Mouse (Mus musculus) induced T-regulatory cell, adult 2 months (primary cell): ENCODE data around the gene Tada1.

Source experiments
- DNase-seq: peaks from one replicate; pipeline ENCODE4 v3.0.0-alpha.2; 2012; ENCODE audit warnings: low read depth

The Tada1 gene

DNA sequence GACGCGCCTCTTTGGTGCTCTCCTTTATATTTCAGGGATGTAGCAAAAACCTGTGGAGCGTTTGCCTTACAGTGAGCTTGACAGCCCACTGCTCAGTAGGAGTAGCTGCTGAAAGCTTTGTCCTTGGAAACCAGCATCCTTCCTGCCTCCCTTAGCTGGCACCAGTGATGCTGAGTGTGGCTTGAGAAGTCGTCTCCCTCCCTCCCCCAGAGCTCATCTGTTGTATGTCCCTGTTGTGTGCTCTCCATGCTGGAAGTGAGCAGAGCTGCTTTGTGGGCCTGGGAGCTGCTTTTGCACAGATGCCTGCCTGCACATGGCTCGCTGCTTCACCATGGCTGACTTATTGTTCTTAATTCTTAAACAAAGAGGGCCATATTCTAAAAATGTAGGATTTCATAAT, 6.5 kb downstream of the Tada1 start:
- no peak for DNase-seq

DNA sequence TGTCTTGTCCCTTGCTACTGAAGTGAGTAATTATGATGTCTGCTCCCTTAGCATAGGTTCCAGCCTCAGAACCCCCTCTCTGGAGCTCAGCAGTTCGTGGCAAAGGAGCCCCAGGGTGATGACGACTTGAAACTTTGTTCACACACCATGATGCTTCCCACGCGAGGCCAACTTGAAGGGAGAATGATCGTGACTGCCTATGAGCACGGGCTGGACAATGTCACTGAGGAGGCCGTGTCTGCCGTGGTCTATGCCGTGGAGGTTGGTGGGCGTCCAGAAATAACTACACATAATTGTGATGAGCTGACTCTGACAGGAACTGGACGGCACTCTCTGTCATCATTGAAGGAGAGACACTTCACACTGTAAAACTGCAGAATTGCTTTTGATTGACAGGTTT, 9.6 kb downstream of the Tada1 start:
- DNase-seq = no peak

DNA sequence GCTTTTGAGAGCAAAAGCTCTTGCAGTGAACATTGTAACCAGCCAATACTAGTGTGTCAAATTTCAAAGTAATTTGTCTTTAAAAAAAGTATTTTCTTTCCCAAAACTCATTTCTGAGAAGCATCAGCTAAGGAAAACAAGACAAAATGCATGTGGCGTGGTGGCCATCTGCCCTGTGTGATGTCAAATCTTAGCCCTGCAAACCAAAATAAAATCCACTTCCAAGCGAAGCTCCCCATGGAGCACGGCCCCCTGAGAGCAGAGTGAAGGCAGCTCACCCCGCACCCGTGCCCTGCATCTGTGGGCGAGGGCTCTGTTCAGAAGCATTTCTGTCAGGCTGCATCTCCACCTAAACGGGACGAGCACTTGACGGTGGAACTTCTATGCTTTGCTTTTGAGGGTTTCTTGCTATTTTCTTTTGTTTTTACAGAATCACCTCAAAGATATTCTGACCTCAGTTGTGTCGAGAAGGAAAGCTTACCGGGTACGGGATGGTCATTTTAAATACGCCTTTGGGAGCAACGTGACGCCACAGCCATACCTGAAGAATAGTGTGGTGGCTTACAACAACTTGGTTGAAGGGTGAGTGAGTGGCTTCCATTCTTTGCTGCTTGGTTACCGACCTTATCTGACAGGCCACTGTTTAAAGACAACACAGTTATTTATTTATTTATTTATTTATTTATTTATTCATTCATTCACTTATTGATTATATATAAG, 10.7 kb downstream of the Tada1 start:
- DNase-seq = no peak

DNA sequence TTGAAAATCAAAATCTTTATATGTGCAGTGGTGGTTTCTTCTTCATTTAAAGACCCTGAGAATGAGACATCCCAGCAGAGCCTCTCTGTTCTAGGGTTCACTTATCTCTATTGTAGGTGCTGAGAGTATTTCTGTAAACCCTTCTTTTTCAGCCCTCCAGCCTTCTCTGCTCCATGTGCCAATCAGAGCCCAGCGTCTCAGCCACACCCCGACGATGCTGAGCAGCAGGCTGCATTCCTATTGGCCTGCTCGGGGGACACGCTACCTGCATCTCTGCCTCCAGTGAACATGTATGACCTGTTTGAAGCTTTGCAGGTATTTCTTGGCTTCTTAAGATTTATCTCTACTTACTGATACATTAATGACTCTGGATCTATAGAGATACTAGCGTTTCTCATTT, 12.8 kb downstream of the Tada1 start:
- DNase-seq = no peak

DNA sequence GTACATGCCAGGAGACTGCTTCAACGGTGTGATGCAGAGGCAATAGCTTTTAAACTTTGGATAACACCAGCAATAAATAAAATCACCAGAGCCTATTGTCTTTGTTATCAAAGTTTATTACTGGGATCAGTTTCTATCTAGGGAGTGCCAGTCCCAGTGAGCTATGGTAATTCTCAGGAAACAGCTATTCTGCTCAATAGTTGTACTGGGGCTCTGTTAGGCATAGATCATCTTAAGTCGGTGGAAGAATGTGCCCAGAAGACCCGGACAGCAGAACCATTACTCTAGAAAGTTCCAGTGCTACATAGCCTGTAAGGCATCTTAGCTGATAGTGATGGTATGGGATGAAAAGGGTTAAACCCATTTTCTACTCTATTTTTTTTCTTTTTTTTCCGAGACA, 15.9 kb downstream of the Tada1 start:
- no peak for DNase-seq

DNA sequence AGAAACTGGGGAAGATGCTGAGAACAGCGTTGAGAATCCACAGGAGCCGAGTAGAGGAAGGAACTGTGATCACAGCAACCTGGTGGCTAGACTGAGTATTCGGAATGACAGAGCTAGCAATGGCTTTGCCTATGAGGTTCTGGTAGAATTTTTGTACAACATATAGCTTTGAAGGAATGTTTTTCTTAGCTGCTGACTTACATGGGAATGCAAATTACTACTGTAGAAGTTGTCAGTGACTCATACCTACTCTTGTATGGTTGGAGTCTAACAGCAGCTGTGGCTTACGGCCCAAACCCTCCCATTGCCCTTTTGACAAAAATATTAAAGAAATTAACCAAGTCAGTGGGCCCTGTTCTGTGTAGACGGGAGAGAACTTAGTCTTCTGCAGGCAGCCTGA, 16.8 kb downstream of the Tada1 start:
- DNase-seq = no peak

DNA sequence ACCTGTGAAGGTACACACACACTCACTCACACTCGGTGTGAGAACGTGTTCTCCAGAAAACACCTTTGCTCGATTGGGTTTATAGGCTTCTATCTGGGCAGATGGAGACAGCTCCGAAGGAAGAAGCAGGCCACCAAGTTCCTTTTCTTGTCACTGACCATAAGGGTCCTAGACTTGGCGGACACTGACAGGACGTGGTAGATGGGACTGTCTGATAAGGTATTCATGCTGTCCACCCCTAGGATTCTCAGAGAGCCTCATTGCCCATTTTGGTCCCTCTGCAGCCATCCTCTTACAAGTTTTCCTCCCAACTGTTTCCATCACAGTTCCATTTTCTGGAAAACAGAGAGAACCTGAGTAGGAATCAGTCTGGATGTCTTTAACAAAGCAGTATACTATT, 17.5 kb downstream of the Tada1 start:
- DNase-seq = no peak

DNA sequence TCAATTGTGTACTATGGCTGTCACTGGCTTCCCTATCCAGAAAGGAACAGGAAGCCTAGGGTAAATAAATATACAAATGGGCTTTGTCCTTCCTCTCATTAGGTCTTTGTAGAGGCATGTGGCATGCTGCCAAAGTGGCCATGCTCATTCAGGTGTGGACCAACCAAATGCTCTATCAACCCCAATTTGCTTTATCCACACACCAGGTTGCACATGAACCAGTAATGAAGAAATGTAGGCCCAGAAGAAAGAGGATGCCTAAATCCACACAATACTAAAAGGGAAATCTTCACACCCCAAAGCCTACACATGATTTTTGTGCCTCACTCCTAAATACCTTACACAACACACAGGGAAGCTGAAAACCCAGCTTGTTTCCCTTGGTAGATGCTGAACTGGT, 22.6 kb downstream of the Tada1 start:
- no peak for DNase-seq

DNA sequence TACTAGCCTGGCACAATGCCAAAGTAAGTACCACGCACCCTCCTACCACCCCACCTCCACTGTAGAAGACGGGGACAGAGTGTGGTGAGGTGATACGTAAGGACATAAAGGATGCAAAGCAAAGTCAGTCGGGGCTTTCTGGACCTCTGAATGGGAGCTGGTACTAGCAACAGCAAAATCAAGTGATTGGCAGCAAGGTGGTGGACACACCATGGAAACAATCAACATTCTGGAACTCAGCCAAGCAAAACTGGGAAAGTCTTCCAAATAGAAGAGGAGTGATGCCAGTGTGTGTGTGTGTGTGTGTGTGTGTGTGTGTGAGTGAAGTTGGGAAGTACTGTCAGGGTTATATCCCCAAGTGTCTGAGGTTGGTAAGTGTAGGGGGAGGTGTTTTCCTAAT, 23.1 kb downstream of the Tada1 start:
- DNase-seq = no peak

DNA sequence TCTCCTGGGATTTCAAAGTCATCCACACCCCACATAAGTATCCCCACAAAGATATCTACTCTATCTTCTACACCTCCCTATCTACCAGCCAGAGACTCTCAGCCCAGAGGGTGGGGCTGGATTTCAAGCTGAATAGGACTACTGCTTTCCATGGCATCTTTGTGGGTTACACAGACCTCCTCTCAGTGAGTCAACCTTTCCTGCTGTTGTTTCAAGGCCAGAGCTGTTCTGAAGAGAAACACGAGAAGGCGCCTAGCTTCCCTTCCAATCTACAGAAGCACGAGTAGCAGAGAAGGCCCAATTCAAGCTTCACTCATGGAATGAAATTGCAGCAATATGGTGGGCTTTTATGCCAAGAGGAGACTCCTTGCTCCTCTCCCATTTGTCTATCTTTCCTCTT, 24.9 kb downstream of the Tada1 start:
- no peak for DNase-seq

DNA sequence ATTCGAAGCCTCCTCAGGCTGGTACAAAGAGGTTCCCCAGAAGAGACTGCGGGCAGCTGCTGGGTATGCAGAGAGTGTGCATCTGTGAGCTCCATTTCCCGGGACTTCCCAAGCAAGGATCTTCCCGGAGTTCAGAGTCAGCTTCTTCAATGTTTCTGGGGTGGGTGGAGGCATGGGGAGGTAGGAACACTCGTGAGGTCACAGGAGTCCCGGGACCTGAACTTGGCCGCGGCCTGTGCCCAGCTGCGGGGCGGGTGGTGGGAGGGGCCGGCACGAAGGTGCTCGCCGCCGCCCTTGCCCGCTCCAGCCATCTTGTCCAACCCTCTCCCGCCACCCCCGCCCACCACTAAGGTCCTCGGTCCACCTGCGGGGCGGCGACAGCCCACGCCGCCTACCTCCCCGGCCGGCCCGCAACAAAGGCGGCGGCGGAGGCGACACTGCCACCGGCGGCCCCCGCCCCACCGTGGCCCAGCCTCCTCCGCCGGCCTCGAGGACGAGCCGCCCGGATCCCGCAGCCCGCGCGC, 30.3 kb downstream of the Tada1 start:
- peak; percentile 62 for DNase-seq

DNA sequence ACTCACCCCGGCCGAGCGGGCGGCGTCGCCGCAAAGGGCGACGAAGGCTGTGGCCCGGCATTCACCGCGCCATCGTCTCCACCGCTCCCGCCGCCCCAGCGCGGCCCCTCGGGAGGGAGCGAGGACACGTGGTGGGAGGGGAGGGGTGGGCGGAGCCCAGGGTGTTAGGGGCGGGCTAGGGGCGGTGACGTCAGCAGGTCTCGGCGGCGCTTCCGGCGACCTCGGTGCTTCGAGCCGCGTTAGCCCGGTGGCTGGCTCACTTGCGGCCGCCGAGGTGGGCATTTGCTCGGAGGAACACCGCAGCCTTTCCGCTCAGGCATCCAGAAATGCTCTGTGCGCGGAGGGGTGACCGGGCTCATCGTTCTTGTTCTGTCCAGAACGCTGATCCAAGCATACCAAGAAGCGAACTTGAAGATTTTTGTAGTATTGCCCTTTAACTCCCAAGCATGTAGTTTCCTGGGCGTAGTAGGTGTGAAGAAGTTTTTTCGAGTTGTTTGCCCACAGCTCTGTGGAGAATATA, 30.9 kb downstream of the Tada1 start, which contains the start of gene Pogk:
Gene Pogk, minus strand, starts transcription at position 163 of the 520 bp plus-strand sequence.
- peak; percentile 93 for DNase-seq

DNA sequence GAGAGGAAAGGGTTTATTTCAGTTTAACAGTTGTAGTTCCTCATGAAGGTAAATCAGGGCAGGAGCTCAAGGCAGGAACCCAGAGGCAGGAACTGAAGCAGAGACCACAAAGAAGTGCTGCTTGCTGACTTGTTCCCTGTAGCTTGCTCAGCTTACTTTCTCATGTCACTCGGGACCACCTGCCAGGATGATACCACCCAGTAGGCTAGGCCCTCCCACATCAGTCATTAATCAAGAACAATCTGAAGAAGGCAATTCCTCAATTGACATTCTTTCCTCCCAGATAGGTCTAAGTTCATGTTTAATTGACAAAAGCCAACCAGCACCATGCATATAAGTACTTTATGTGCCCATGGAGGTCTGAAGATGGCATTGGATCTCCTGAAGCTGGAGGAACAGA, 32.6 kb downstream of the Tada1 start:
- no peak for DNase-seq

DNA sequence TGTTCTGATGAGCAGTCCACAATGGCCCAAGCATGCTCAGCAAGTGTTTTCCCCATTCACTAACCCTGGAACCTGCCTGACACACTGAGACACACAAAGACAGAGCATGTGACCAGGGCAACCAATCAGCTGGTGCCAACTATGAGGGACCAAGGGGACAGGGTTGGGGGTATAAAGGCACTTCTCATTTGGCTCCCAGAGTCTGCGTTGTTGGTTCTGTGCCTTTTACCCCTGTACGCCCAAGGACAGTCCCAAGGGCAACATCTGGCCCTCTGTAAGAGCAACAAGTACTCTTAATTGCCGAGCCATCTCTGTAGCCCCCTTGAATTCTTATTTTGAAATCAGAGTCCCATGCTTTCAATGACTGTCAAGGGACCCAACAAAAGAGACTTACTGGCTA, 33.4 kb downstream of the Tada1 start:
- DNase-seq = no peak

DNA sequence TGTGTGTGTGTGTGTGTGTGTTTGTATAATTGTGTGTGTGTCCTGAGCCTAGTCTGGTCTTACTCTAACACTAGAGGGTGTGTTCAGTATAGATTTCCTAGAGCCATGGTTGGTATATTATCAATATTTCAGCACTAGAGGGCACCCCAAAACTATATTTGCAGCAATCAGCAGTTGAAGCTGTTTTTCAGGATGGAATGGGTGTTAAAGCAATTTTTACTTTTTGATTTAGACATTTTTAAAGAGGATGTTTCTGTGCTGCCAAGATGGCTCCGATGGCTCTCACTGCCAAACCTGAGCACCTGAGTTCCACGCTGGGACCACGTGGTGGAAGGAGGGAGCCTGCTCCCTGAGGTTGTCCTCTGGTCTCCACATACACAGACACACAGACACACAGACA, 50.2 kb downstream of the Tada1 start:
- DNase-seq = peak; percentile 50

DNA sequence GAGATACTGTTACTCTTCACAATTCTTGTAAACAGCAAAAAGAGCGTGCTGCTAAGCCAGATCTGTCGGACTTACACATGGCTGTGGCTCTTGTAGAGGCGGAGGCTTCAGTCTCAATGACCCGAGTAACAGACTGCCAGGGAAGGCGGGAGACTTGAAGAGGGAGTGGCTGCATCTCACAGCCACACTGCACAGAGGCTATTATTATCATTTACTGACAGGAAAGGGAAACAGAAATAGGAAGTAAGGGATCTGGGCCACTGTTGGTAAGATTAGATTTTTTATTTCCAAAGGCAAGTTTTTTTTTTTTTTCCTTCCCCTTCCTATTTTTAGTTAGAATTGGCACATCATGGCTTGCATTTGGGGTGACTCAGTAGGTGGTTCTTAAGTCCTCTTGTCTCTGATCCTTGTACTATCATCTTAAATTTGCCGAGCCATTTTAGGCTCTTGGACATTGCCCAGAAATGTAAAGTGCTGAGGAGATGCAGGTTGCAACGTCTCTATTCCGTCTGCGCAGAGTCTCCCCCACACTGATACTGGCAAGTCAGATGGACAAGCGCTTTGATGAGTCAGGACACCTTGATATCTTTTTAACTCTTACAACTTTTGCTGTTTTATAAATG, 51.0 kb downstream of the Tada1 start:
- DNase-seq = no peak

DNA sequence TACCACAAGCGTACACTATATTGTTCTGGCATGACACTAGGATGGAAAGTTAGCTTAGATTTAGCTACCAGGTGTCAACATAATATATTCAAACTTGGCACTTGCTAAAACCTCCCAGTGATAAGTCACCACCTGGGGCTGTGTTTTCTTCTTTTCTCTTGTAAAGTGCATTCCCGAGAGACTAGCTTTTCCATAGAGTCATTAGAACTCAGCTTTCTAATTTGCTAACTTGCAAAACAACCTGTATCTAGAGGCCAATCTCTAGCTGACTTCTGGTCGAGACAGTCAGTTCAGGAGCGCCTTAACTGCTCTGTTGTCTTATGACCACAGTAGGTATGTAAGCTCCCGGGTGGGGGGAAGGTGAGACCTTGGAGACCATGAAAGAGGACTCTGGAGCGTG, 60.5 kb downstream of the Tada1 start:
- DNase-seq = no peak

DNA sequence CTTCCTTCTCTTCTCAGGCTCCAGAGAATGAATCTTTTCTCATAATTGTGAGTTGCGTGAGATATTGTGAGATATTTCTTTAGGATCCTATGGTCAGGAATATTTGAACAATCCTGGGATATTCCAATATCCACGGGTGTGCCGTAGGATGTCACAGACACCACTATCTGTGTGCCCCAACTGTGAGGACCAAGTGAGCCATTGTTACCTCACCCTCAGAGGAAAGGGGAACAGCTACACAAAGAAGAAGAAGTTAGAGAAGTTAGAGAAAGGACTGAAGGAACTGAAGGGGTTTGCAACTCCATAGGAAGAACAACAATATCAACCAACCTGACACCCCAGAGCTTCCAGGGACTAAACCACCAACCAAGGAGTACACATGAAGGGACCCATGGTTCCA, 63.1 kb downstream of the Tada1 start:
- DNase-seq = no peak
